Mouse (Mus musculus): Measurements from ENCODE around the gene Cdk5r2.
"Not testable (repeated sequence)": the region's sequence is repeated elsewhere in the genome, so short reads cannot be mapped to it uniquely, and the experiment has no call there.

Gene Cdk5r2

DNA sequence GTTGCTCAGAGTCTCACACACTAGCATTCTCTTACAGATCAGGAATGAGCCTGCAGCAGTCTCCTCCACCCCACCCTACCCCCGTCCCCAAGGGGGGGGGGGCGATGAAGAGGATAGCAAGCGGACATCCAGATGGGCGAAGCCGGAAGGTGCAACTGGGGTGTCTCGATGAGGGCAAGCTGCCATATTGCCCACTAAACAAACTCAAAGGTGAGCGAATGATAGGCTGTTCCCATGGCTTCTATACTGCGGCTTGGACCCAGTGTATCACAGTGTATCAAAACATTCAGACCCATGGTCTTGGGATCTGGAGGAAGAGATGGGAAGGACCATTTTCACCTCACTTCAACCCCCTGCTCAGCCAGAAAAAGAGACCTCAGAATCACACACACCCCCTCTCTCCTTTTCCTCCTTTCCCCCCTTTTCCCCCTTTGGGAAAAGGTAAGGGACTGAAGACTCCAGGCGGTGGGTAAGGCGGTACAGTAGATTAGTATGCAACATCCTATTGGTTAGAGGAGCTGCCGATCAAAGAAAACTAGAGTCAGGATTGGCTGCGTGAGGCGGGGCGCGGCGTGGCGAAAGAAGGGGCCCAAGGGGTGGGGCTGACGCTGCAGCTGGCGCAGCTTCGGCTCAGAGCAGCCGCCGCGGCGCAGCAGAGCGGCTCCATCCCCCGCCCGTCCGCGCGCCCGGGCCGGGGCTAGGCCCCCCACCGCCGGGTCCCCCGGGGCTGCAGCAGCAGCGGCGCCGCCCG, at the start of gene Cdk5r2:
TSS of gene Cdk5r2 (plus strand) at position 629 of the 751 bp plus-strand sequence.
- ATAC-seq (ENCODE audit: insufficient number of reproducible peaks, low FRiP score, low TSS enrichment): peak; percentile 85

DNA sequence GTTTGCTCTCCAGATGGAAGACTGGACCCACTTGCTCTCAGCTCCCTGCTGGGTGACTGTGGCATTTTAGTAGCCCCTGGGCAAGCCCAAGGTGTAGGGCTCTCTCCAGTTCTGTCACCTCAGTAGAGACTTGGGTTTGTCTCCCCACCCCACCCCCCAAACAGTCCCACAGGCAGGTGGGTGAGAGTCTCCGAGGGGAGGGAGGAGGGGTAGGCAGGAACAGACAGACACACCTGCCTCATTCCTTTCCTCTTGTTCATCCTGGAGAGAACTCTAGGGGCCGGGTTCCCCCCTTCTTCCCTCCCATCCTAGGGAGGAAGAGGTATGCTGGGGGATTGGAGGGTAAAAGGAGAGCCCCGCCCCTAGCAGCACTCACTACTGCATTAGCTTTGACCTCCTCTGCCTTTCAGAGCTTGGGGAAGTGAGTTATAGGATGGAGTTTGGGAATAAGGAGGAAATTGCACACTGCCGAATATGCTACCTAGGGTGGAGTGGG, 49.3 kb upstream of the Cdk5r2 start:
- ATAC-seq (ENCODE audit: insufficient number of reproducible peaks, low FRiP score, low TSS enrichment): no peak

DNA sequence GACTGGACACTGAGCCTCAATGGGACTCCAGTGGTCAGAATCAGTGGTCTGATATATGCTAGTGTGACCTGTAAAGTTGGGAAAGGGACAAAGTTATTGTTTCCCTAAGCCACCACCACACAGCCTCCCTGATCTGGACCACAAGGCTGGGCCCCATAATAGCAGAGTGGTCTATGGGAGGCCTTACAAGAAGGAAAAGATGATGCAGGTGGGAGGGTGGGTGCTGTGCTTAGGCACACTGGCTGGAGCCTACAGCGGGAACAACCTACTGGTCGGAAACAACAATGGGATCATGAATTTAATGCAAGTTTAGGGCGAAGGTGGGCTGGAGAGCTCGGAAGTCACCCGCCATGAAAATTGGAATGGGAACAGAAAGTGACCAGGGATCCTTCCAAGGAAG, 48.9 kb upstream of the Cdk5r2 start:
- no peak for ATAC-seq (ENCODE audit: insufficient number of reproducible peaks, low FRiP score, low TSS enrichment)

DNA sequence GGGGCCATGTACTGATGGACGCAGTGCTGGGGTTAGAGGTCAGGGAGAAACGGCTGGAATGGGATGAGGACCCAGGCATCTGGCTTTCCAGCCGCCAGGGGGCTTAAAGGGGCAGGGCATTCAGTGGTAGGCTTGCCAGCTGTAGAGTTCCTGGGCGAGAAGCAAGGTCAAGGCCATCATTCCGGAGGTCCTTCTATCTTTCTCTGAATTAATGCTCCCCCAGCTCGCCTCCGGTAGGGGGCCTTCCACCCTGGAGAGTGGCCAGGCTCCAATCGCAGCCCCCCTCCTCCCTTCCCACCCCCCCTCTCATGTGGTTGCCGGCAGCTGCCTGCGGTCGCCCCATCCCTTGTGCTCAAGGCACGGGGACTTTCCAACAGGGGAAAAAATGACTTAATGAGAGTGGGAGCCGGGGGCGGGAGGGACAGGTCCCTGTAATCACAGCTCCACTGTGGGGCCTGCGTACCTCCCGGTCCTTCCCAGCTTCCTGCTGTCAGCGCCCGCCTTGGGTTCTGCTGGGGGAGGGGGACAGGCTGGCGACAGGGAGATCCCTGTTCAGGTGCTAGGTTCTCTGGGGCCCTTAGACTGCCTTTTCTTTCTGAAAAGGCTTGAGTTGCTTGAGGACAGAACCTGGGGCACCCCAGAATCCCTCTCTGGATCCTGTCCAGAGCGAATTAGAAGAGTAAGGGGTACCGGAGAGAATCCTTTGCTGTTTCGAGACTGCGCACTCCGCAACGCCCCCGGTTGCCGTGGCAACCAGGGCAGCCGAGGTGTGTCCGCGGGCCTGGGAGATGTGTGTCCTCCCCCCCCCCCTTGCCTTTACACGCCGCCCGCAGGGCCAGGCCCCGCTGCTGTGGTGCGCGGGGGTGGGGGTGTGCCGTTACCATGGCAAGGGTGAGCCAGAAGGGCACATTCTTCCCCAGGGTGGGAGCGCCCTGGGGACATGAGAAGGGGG, 48.1 kb upstream of the Cdk5r2 start:
- ATAC-seq (ENCODE audit: insufficient number of reproducible peaks, low FRiP score, low TSS enrichment): no peak

DNA sequence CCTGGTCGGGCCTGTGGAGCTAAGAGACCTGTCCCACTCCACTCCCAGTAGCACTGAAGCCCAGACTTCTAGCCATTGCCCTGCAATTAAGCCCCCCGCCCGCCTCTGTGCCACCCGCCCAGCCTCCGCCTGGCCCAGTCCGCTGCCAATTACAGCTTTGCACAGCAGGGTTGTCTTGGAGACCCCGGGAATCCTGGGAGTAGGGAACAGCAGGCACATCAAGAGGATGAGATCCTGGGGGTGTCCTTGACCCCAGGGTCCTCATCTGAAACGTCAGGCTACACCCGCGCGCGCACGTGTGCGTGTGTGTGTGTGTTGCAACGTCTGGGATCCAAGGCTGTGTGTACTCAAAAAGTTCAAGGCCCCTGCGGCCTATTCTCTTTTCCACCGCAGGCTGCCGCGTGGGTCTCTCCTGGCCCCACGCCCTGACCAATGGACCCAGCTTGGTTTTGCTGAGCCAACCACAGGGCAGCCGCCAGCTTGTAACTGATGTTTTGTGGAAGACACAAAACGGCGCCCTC, 47.1 kb upstream of the Cdk5r2 start:
- ATAC-seq (ENCODE audit: insufficient number of reproducible peaks, low FRiP score, low TSS enrichment): no peak

DNA sequence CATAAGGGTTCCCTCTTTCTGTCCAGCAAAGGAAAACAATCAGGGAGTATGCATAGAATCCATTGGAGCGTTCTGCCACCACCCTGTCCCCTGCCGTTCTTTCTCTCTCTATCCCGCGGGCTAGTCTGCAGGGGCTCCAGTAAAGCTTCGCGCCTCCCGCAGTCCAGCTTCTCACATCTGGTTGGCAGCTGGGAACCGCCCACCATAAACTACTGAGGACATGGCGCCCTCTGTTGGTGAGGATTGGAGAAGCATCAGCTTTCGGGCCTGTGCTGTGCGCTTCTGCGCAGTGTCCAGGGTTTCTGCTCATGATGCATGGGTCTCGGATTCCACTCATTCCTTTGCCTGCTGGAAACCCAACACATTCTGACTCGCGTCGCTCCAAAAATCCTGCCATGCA, 46.7 kb upstream of the Cdk5r2 start:
- peak; percentile 38; the same call in 1 of the 2 replicates for ATAC-seq (ENCODE audit: insufficient number of reproducible peaks, low FRiP score, low TSS enrichment)

DNA sequence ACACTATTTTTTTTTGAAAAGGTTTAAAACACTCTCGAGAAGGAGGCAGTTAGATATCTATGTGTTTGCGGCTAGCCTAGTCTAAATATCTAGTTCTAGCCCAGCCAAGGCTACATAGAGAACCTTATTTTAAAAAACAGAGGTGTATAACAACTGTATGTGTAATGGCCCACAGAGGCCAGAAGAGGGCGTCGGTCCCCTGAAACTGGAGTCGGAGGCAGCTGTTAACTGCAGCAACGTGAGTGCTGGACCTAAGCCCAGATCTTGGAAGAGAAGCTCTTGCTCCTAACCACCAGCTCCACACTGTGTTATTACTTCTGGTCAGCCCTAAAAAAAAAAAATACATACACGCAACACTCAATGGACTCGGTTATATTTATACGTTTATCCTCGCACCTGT, 45.7 kb upstream of the Cdk5r2 start:
- no peak for ATAC-seq (ENCODE audit: insufficient number of reproducible peaks, low FRiP score, low TSS enrichment)

DNA sequence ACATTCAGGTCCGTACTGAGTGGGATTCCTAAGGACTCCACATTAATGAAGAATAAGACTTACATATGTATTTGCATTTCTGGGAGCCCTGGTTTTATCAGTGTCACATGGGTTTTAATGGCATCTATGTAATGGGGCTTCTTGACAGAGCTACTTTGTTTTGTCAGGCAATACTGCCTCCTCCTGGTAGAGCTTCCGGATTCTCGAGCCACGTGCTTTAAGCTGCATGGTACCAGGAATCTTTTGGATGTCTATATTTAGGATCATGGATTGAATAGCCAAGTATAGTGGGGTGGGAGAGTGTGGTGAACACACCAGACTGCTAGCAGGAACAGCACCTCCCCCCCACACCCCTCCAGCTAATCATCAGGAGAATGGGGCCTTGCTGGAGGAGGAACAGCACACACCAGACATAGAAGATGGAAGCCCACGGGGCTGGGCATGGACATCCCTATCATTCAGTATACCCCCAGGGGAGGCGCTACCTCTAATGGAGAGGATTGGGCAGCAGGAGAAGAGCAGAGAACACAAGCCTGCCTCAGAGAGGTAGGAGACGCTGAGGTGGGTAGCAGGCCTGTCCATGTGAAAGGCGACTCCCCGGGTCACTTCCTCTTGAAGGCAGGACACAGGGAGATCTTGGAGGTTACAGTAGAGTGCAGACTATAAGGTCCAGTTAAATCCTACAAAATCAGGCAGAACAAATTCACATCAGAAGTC, 39.6 kb upstream of the Cdk5r2 start:
- ATAC-seq (ENCODE audit: insufficient number of reproducible peaks, low FRiP score, low TSS enrichment): no peak

DNA sequence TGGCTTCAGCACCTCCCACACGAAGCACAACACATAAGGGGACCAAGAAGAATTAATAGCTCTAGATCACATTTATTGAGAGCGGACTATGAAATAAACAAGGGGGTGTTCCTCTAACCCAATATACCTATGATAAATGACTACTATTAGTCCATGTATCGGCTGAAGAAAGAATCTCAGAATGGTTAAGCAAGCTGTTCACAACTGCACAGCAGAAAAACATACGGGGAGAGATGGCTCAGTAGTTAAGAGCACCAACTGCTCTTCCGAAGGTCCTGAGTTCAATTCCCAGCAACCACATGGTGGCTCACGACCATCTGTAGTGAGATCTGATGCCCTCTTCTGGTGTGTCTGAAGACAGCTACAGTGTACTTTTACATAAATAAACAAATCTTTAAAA, 38.8 kb upstream of the Cdk5r2 start:
- not testable (repeated sequence) for ATAC-seq (ENCODE audit: insufficient number of reproducible peaks, low FRiP score, low TSS enrichment)

DNA sequence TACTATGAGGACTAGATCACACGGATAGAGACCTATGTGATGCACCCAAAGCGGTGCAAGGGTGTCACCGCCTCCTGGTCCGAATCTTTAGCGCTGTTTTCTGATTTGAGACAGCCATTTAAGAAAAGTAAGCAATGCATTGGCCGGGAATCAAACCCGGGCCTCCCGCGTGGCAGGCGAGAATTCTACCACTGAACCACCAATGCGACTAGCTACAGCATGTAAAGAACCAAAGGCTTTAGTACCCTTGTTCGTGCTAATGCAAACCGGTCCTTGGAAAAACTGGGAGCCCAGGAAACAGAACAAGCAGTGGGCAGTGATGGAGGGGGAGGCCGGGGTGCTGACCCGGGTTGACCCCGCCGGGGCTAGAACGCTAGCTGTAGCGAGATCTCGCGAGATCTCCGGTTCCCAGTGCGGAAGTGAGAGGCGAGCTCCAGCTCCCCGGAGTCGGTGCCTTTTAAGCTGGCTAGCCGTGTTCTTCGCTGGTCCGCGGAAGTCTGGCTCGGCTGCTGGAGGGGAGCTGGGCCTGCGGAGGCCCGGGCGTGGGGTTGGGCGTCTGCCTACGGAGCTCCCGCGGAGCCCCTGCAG, 38.0 kb upstream of the Cdk5r2 start:
- peak; percentile 94 for ATAC-seq (ENCODE audit: insufficient number of reproducible peaks, low FRiP score, low TSS enrichment)

DNA sequence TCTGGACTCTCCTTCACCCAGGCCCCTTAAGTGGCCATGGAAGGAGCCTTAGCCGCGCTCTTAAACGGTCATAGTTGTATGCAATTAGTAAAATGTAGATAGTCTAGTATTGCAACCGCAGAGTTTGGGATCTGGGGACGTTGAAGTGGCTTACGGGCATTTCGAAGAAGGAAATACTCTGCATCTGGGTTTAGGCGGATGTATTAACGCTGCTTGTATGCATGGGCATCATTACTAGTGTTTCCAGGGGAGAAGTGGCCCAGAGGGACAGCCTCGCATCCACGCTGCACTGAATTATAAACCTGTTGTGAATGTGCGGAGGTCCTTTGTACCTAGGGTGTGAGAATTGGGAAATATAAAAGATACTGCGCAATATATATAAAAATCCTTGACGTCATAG, 37.5 kb upstream of the Cdk5r2 start:
- 0 out of 2 replicates have a peak, but pooled peaks have one; percentile 18 for ATAC-seq (ENCODE audit: insufficient number of reproducible peaks, low FRiP score, low TSS enrichment)

DNA sequence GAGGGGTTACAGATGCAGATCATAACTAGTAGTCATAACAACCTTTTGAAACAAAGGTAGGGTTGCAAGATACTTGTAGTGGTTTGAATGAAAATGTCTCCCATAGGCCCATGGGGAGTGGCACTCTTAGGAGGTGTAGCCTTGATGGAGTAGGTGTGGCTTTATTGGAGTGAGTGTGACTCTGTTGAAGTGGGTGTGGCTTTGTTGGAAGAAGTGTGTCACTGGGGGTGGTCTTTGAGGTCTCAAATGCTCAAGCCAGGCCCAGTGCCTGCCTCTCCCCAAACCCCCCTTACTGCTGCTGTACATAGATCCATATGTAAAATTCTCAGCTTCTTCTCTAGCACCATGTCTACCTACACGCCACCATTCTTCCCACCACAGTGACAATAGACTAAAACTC, 36.2 kb upstream of the Cdk5r2 start:
- ATAC-seq (ENCODE audit: insufficient number of reproducible peaks, low FRiP score, low TSS enrichment): no peak

DNA sequence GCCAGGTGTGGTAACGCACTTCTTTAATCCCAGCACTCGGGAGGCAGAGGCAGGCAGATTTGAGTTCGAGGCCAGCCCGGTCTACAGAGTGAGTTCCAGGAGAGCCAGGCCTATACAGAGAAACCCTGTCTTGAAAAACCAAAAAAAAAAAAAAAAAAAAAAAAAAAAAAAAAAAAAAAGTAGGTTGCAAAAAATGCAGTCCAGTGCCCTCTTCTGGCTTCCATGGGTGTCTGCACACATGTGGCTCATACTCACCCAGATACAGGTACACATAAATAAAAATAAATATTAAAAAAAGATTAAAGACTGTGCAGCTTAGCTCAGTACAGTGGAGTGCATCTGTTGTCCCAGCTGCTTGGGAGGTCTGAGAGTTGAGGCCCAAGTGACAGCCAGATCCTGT, 31.1 kb upstream of the Cdk5r2 start:
- ATAC-seq (ENCODE audit: insufficient number of reproducible peaks, low FRiP score, low TSS enrichment): not testable (repeated sequence)

DNA sequence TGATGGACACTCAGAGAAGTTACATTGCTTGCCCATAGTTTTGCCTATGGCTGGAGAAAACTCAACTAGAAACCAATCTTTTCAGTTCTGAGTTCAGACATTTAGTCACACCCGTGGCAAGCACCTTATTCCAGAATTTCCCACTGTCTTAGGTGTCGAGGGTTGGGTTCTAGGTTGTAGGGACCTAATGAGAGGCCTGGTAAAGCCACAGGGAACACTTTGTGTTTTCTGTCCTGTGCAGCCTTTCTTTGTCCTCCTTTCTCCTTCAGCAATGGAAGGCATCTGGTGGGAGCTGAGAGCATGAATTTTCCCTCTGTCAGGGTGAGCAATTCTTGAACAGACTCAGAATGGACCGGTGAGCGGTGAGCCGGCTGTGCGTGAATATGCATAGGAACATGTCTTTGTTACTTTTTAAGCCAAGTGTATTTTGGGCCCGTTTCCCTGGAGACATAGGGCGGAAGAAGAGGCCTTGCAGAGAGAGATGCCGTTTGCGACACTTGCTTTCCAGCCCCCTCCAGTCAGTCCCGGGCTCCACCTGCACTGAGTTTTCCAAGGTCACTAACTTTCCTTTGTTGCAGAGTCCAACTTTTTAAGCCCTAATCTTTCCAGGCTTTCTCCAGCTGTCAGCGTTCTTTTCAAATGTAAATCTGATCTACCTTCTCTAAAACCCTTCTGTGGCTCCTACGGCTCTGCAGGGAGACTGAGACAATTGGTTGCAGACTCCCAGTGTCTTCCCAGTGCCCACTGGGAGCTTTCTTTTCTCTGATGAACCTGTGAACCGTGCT, 30.0 kb upstream of the Cdk5r2 start:
- no peak for ATAC-seq (ENCODE audit: insufficient number of reproducible peaks, low FRiP score, low TSS enrichment)

DNA sequence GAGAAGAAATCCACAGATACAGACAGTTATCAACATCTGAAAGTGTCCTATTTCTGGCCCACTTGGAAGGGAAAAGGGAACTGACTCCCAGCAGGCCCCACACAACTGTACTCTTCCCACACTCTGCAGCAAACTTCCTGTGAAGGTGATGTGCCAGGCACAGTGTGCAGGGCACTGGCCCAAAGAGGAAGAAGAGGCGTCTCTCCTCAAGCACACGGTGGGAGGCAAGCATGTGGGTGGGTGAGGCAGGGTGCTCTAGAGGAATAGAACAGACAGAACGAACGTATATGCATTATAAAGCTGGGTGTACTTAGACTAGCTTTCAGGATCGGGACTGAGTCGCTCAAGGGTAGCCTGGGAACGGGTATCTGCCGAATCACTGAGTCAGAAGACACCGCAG, 24.7 kb upstream of the Cdk5r2 start:
- ATAC-seq (ENCODE audit: insufficient number of reproducible peaks, low FRiP score, low TSS enrichment): no peak

DNA sequence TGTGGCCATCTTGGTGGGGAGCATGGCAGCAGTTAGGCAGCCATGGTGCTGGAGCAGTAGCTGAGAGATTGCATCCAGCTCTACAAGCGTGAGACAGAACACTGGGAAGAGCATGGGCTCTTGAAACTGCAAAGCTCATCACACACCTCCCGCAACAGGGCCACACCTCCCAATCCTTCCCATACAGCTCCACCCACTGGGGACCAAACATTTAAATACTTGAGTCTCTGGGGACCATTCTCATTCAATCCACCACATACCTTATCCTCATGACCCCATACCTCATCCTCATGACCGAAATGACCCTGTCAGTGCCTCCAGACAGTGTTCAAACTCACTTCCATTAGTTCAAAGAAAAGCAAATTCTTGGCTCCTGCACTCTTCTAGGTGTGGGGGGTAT, 21.5 kb upstream of the Cdk5r2 start:
- ATAC-seq (ENCODE audit: insufficient number of reproducible peaks, low FRiP score, low TSS enrichment): no peak

DNA sequence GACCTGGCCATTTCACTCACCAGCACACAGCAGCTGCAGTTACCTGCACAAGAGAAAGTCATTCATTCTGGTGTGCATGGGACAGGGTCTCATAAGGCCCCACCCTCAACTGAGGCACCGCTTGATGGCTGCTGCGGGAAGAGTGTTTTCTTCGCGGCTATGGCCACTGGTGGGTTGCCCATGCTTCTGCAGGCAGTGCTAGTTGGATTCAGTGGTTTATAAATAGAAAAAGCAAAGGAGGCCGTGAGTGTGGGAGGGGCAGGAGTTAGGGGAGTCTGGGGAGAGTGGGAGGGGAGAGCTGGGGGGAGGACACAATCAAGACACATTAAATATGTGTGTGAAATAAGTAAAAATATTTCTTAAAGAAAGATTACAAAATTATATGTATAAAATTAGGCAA, 11.6 kb upstream of the Cdk5r2 start:
- no peak for ATAC-seq (ENCODE audit: insufficient number of reproducible peaks, low FRiP score, low TSS enrichment)

DNA sequence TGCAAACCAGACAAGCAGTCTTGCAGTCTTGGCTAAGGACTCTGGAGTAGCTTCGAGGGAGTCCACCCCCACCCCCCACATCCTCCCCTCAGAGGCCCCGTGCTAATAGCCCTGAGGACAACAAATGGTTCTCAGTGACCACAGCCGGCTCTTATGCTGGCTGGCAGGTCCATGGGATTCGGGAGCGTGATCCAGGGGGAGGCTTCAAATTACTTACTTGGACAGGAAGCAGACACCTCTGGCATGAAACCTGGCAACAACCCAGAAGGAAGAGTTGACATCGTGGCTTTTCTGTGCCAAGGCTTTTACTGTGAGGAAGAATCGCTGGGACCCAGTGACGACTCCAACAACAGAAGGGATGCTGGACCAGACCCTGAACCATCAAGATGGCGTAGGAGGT, 8.4 kb upstream of the Cdk5r2 start:
- no peak for ATAC-seq (ENCODE audit: insufficient number of reproducible peaks, low FRiP score, low TSS enrichment)

DNA sequence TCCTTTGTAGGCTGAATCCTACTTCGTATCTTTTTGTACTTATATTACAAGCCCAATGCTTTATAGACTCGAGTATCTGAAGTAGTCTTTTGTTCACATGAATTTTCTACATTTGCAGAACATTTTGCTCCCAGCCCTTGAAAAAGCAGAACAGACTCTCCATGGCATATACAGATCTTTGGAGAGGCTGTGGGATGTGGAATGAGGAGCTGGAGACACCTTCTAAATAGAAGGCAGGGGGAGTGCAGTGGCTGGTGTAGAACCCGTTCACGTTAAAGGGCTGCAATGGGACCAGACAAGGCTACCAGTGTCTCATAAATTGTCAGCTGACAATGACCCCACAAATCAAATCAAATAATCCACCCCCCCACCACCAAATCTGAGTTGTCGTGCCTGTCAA, 5.8 kb upstream of the Cdk5r2 start:
- ATAC-seq (ENCODE audit: insufficient number of reproducible peaks, low FRiP score, low TSS enrichment): no peak

Data from cerebellum, adult (tissue).